Mouse (Mus musculus) embryonic facial prominence, embryonic 11.5 days (tissue): ENCODE results near the gene Gm20388. TPM values are rescaled to one million over a fixed set of nuclear protein-coding genes. Genes with fewer than 3 reads are reported as not detected.

Experiments used
- ATAC-seq: fragments of 200-750 bp; cut with Nextera tagmentation; replicated peaks from 2 replicates; pipeline ENCODE4 v1.8.0; 2017; ENCODE audit warnings: low read depth; ENCODE audit not compliant: insufficient number of reproducible peaks, low FRiP score, low TSS enrichment
- DNase-seq: peaks from one replicate; pipeline ENCODE4 v3.0.0-alpha.2; 2015; ENCODE audit warnings: low spot score
- H3K27ac ChIP-seq: fragments of 300-500 bp; sonication (generic); replicated peaks from 2 replicates; pipeline ENCODE4 v1.5.1; 2014; ENCODE audit warnings: mild to moderate bottlenecking, low read depth, low read length, control low read depth
- H3K27me3 ChIP-seq: fragments of 300-500 bp; sonication (generic); 2 replicates; pipeline ENCODE4 v1.6.1; 2014; ENCODE audit warnings: mild to moderate bottlenecking, low read length, moderate library complexity, mixed read lengths; ENCODE audit not compliant: control insufficient read depth, insufficient read depth
- H3K36me3 ChIP-seq: fragments of 300-500 bp; sonication (generic); replicated peaks from 2 replicates; pipeline ENCODE4 v1.6.1; 2014; ENCODE audit warnings: low read depth, mild to moderate bottlenecking, low read length, moderate library complexity, mixed read lengths; ENCODE audit not compliant: control insufficient read depth, insufficient read depth
- H3K4me1 ChIP-seq: fragments of 300-500 bp; sonication (generic); 2 replicates; pipeline ENCODE4 v1.6.1; 2014; ENCODE audit warnings: low read length, mixed read lengths; ENCODE audit not compliant: control insufficient read depth, insufficient read depth
- H3K4me2 ChIP-seq: fragments of 300-500 bp; sonication (generic); 2 replicates; pipeline ENCODE4 v1.6.1; 2014; ENCODE audit warnings: low read depth, mild to moderate bottlenecking, control low read depth, low read length, moderate library complexity
- H3K4me3 ChIP-seq: fragments of 300-500 bp; sonication (generic); 2 replicates; pipeline ENCODE4 v1.5.1; 2014; ENCODE audit warnings: low read depth, low read length, control low read depth
- H3K9ac ChIP-seq: fragments of 300-500 bp; sonication (generic); replicated peaks from 2 replicates; pipeline ENCODE4 v1.6.1; 2014; ENCODE audit warnings: mild to moderate bottlenecking, control low read depth, low read length
- H3K9me3 ChIP-seq: fragments of 300-500 bp; sonication (generic); replicated peaks from 2 replicates; pipeline ENCODE4 v1.6.1; 2016; ENCODE audit warnings: mild to moderate bottlenecking, low read length, inconsistent platforms, mixed read lengths; ENCODE audit not compliant: control insufficient read depth
- WGBS: fragments of 180-500 bp; shearing (Covaris S2); extraction: QIAGEN DNeasy Blood & Tissue Kit; methylation state at CpG from one replicate; pipeline ENCODE4 v1.1.7; 2014; 5-methylcytosine and 5-hydroxymethylcytosine counted together
- polyA plus RNA-seq: library from polyadenylated mRNA; unstranded; fragments of >200 nt; fragmentation: Nextera tagmentation; extraction: Ambion mirVana; gene quantifications from 2 replicates; pipeline ENCODE4 v1.2.1, GENCODE M21; 2014

Gene Gm20388
- polyA plus RNA-seq, 1 experiment from 2014 or later = 3.1 TPM

- Histone ChIP-seq H3K27me3 (no peaks in the 10 kb centered on the region), H3K36me3 (no peaks in the 10 kb centered on the region), H3K4me3 (no peak overlapping the region), H3K4me2 (no peak overlapping the region), H3K9me3 (no peaks in the 10 kb centered on the region), H3K9ac (no peak overlapping the region), H3K4me1 (peaks cover 16% of the 10 kb centered on the region), H3K27ac (no peak overlapping the region)
- DNase-seq (no peak), ATAC-seq (no peak)
- 82% methylated on average over 6 of the region's 6 CpGs for WGBS
Measured at GRCm38 (mm10) chr8:120189440-120189839, 278.8 kb downstream of the Gm20388 start.

DNA sequence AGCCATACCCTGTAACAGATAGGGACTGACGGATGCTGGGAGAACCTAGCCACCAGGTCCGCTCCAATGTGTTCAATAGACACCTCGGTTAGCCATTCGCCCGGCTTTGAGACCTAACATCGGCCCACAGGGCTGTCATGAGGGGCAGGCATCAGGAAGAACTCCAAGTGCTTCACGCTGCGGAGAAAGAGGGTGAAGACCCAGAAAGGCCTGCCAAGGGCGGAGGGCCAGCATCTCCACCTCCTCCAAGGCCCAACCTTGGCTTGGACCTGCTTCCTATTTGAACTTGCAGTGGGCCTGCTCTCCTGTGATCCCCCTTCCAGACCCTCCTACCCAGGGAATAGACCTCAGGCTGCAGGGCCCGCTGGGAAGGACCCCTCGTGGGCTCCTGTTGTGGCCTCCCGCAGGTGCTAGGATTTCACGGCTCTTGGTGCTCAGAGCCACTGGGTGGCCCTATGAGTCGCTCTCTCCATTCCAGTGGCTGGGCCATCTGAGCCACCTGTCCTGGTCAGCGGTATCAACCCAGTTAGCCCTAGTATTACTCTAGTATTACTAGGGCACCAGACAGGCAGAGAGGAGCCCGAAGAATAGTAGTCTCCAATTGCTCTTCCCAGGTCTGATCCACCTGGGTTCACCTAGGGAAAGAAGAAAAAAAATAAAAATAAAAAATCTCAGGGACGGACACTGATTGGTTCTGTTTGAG, 279.6 kb downstream of the Gm20388 start:
- WGBS = 81% methylated on average over 17 of the region's 17 CpGs
- Histone ChIP-seq H3K36me3 (no peaks in the 10 kb centered on the region), H3K27me3 (no peaks in the 10 kb centered on the region), H3K4me3 (no peak overlapping the region), H3K27ac (no peak overlapping the region), H3K9me3 (no peaks in the 10 kb centered on the region), H3K4me1 (peaks cover 10% of the 10 kb centered on the region), H3K9ac (no peak overlapping the region), H3K4me2 (no peak overlapping the region)
- no peak for DNase-seq
- ATAC-seq = 0 out of 2 replicates have a peak, but pooled peaks have one; percentile 5

- H3K4me2 ChIP-seq = peak overlapping the region; percentile 27
- H3K36me3 ChIP-seq = no peaks in the 10 kb centered on the region
- peak overlapping the region; percentile 18; the same call in 1 of the 2 replicates for H3K9ac ChIP-seq
- DNase-seq = peak; percentile 73
- H3K9me3 ChIP-seq = no peaks in the 10 kb centered on the region
- ATAC-seq = peak; percentile 71
- peak overlapping the region; percentile 5; the same call in 1 of the 2 replicates for H3K4me3 ChIP-seq
- H3K27ac ChIP-seq = peak overlapping the region; percentile 59
- no peaks in the 10 kb centered on the region for H3K27me3 ChIP-seq
- H3K4me1 ChIP-seq = peaks cover 5% of the 10 kb centered on the region
- 47% methylated on average over 13 of the region's 20 CpGs for WGBS
Measured at GRCm38 (mm10) chr8:120190810-120191413, 280.3 kb downstream of the Gm20388 start.

DNA sequence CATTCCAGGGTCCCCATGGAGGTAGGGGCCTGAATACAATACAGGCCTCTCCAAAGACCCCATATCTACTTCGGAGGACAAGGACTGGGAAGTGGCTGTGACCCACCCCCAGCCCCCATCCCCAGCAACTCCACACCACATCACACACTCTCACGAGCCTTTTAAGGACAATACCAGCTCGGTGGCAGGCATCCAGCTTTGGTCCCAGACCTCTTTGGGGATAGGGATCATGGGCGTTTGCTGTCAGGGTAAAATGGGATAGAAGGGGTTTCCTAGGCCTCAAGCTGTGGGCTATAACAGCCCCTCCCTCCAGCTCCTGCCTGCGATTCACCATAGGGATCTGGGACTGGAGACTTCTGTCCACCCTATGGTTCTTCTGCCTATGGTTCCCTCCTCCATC, 281.0 kb downstream of the Gm20388 start:
- H3K4me2 ChIP-seq = no peak overlapping the region
- ATAC-seq (no peak), DNase-seq (no peak)
- H3K27ac ChIP-seq = peak overlapping the region; percentile 59; the same call in 1 of the 2 replicates
- peaks cover 3% of the 10 kb centered on the region for H3K4me1 ChIP-seq
- no peak overlapping the region for H3K4me3 ChIP-seq
- no peak overlapping the region for H3K9ac ChIP-seq
- no peaks in the 10 kb centered on the region for H3K27me3 ChIP-seq
- no peaks in the 10 kb centered on the region for H3K36me3 ChIP-seq
- WGBS = 82% methylated on average over 5 of the region's 5 CpGs
- H3K9me3 ChIP-seq = no peaks in the 10 kb centered on the region

GRCm38 (mm10) chr8:120192118-120192517, 281.5 kb downstream of the Gm20388 start:
- Histone ChIP-seq H3K36me3 (no peaks in the 10 kb centered on the region), H3K27me3 (no peaks in the 10 kb centered on the region), H3K4me1 (peaks cover 3% of the 10 kb centered on the region; the same call in 1 of the 2 replicates), H3K4me2 (no peak overlapping the region), H3K4me3 (no peak overlapping the region), H3K27ac (no peak overlapping the region), H3K9me3 (no peaks in the 10 kb centered on the region), H3K9ac (no peak overlapping the region)
- WGBS = 100% methylated on average over 5 of the region's 5 CpGs
- ATAC-seq (no peak), DNase-seq (no peak)

GRCm38 (mm10) chr8:120201351-120201750, 290.7 kb downstream of the Gm20388 start:
- ATAC-seq = no peak
- no peaks in the 10 kb centered on the region for H3K36me3 ChIP-seq
- WGBS = 88% methylated on average over 6 of the region's 6 CpGs
- no peak for DNase-seq
- H3K9me3 ChIP-seq = no peaks in the 10 kb centered on the region
- H3K4me2 ChIP-seq = no peak overlapping the region
- H3K27ac ChIP-seq = no peak overlapping the region
- no peak overlapping the region for H3K9ac ChIP-seq
- no peak overlapping the region for H3K4me3 ChIP-seq
- H3K27me3 ChIP-seq = no peaks in the 10 kb centered on the region
- H3K4me1 ChIP-seq = no peaks in the 10 kb centered on the region

GRCm38 (mm10) chr8:120202546-120202945, 291.9 kb downstream of the Gm20388 start:
- ATAC-seq (no peak), DNase-seq (no peak)
- Histone ChIP-seq H3K9ac (no peak overlapping the region), H3K27me3 (no peaks in the 10 kb centered on the region), H3K4me1 (no peaks in the 10 kb centered on the region), H3K4me3 (no peak overlapping the region), H3K27ac (no peak overlapping the region), H3K36me3 (no peaks in the 10 kb centered on the region), H3K4me2 (no peak overlapping the region), H3K9me3 (no peaks in the 10 kb centered on the region)
- 61% methylated on average over 3 of the region's 3 CpGs for WGBS

DNA sequence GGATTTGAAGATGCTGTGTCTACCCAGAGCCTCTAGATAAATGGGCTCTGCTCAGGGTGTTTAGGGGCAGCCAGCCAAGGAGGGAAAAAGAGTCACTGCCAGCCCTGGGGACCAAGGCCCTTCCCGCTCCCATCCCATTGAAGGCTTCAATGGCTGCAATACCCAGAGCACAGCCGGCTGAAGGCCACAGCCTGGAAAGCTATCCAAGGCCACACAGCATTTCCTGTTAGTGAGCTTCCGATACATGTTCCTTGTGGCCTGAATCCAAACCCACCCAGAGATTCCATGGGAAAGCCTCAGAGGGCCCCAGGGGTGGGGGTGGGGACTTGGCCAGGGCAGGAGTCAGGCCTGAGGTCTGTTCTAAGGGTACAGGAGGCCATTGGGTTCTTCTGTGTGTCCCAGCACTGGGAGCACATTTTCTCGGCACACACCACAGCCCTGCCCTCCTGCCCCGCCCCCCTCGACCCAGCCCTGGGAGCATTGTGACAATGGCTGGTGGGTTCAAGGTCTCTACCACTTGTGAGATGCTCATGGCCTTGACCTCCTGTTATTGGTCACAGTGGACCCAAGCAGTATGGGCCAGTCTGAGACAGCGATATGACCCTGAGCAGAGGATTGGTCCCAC, 294.2 kb downstream of the Gm20388 start:
- no peak overlapping the region for H3K4me3 ChIP-seq
- WGBS = 72% methylated on average over 7 of the region's 7 CpGs

More for the DNA sequence above, 294.2 kb downstream of the Gm20388 start:
- no peak for DNase-seq
- Histone ChIP-seq H3K27me3 (no peaks in the 10 kb centered on the region), H3K9ac (no peak overlapping the region), H3K4me1 (peaks cover 3% of the 10 kb centered on the region), H3K27ac (no peak overlapping the region), H3K36me3 (no peaks in the 10 kb centered on the region), H3K4me2 (no peak overlapping the region), H3K9me3 (no peaks in the 10 kb centered on the region)
- no peak for ATAC-seq
